Mouse (Mus musculus): ENCODE measurements around the gene Samd8. TPM values are rescaled to one million over a fixed set of nuclear protein-coding genes. Genes with fewer than 3 reads are reported as not detected.

Gene Samd8
- polyA plus RNA-seq, 1 experiment from 2014 or later: 16.9 TPM

- H3K4me1 ChIP-seq (replicated peaks): no peaks in the 10 kb centered on the region
- no peak for ATAC-seq (ENCODE audit: low read depth)
- 91% methylated on average over 3 of the region's 3 CpGs for WGBS
Measured at GRCm38 (mm10) chr14:21806631-21807160, 56.4 kb downstream of the Samd8 start.

GRCm38 (mm10) chr14:21808208-21808922 lies 58.0 kb downstream of the Samd8 start:
- H3K9ac ChIP-seq: no peak overlapping the region
- H3K9me3 ChIP-seq: no peaks in the 10 kb centered on the region
- H3K4me3 ChIP-seq: no peak overlapping the region
- 90% methylated on average over 8 of the region's 8 CpGs for WGBS
- no peak overlapping the region for H3K27ac ChIP-seq (replicated peaks)
- H3K4me2 ChIP-seq: no peak overlapping the region
- no peaks in the 10 kb centered on the region for H3K27me3 ChIP-seq
- no peaks in the 10 kb centered on the region for H3K36me3 ChIP-seq
- H3K4me1 ChIP-seq (replicated peaks): no peaks in the 10 kb centered on the region
- no peak for ATAC-seq (ENCODE audit: low read depth)

More at GRCm38 (mm10) chr14:21806631-21807160, 56.4 kb downstream of the Samd8 start:
- Histone ChIP-seq H3K27me3 (no peaks in the 10 kb centered on the region), H3K9ac (no peak overlapping the region), H3K36me3 (no peaks in the 10 kb centered on the region), H3K4me3 (no peak overlapping the region), H3K27ac (replicated peaks) (no peak overlapping the region), H3K9me3 (no peaks in the 10 kb centered on the region), H3K4me2 (no peak overlapping the region)

GRCm38 (mm10) chr14:21809418-21809817 lies 59.1 kb downstream of the Samd8 start:
- Histone ChIP-seq H3K36me3 (no peaks in the 10 kb centered on the region), H3K27me3 (no peaks in the 10 kb centered on the region), H3K9me3 (no peaks in the 10 kb centered on the region), H3K4me2 (no peak overlapping the region), H3K9ac (no peak overlapping the region), H3K4me1 (replicated peaks) (no peaks in the 10 kb centered on the region), H3K27ac (replicated peaks) (no peak overlapping the region), H3K4me3 (no peak overlapping the region)
- no peak for ATAC-seq (ENCODE audit: low read depth)
- 92% methylated on average over 2 of the region's 2 CpGs for WGBS

GRCm38 (mm10) chr14:21811301-21811700 lies 61.0 kb downstream of the Samd8 start:
- no peak overlapping the region for H3K9ac ChIP-seq
- no peak overlapping the region for H3K4me3 ChIP-seq
- no peaks in the 10 kb centered on the region for H3K9me3 ChIP-seq
- no peak overlapping the region for H3K27ac ChIP-seq (replicated peaks)
- H3K27me3 ChIP-seq: no peaks in the 10 kb centered on the region
- 88% methylated on average over 4 of the region's 4 CpGs for WGBS
- no peak overlapping the region for H3K4me2 ChIP-seq
- ATAC-seq (ENCODE audit: low read depth): no peak
- no peaks in the 10 kb centered on the region for H3K36me3 ChIP-seq
- no peaks in the 10 kb centered on the region for H3K4me1 ChIP-seq (replicated peaks)

GRCm38 (mm10) chr14:21811744-21812393 lies 61.5 kb downstream of the Samd8 start:
- ATAC-seq (ENCODE audit: low read depth): no peak
- Histone ChIP-seq H3K27ac (replicated peaks) (no peak overlapping the region), H3K9ac (no peak overlapping the region), H3K9me3 (no peaks in the 10 kb centered on the region), H3K4me1 (replicated peaks) (no peaks in the 10 kb centered on the region), H3K4me2 (no peak overlapping the region), H3K27me3 (no peaks in the 10 kb centered on the region), H3K36me3 (no peaks in the 10 kb centered on the region), H3K4me3 (no peak overlapping the region)
- WGBS: 90% methylated on average over 10 of the region's 10 CpGs

- Histone ChIP-seq H3K36me3 (no peaks in the 10 kb centered on the region), H3K27me3 (no peaks in the 10 kb centered on the region), H3K4me1 (replicated peaks) (no peaks in the 10 kb centered on the region), H3K4me3 (no peak overlapping the region), H3K9me3 (no peaks in the 10 kb centered on the region), H3K4me2 (no peak overlapping the region), H3K9ac (no peak overlapping the region), H3K27ac (replicated peaks) (no peak overlapping the region)
- WGBS: 23% methylated on average over 14 of the region's 14 CpGs
- no peak for ATAC-seq (ENCODE audit: low read depth)
Measured at GRCm38 (mm10) chr14:21812590-21813162, 62.3 kb downstream of the Samd8 start.

- Histone ChIP-seq H3K4me1 (replicated peaks) (no peaks in the 10 kb centered on the region), H3K4me2 (no peak overlapping the region), H3K9me3 (no peaks in the 10 kb centered on the region), H3K4me3 (no peak overlapping the region), H3K9ac (no peak overlapping the region), H3K27me3 (no peaks in the 10 kb centered on the region), H3K27ac (replicated peaks) (no peak overlapping the region), H3K36me3 (no peaks in the 10 kb centered on the region)
- ATAC-seq (ENCODE audit: low read depth): no peak
- WGBS: 88% methylated on average over 4 of the region's 4 CpGs
Measured at GRCm38 (mm10) chr14:21813216-21813615, 62.9 kb downstream of the Samd8 start.

GRCm38 (mm10) chr14:21813847-21814246 lies 63.5 kb downstream of the Samd8 start:
- H3K27me3 ChIP-seq: no peaks in the 10 kb centered on the region
- no peaks in the 10 kb centered on the region for H3K4me1 ChIP-seq (replicated peaks)
- H3K9me3 ChIP-seq: no peaks in the 10 kb centered on the region
- WGBS: 86% methylated on average over 3 of the region's 3 CpGs
- no peak overlapping the region for H3K9ac ChIP-seq
- H3K4me2 ChIP-seq: no peak overlapping the region
- H3K27ac ChIP-seq (replicated peaks): no peak overlapping the region
- no peaks in the 10 kb centered on the region for H3K36me3 ChIP-seq
- no peak for ATAC-seq (ENCODE audit: low read depth)
- no peak overlapping the region for H3K4me3 ChIP-seq

GRCm38 (mm10) chr14:21814606-21815005 lies 64.3 kb downstream of the Samd8 start:
- Histone ChIP-seq H3K27ac (replicated peaks) (no peak overlapping the region), H3K4me1 (replicated peaks) (no peaks in the 10 kb centered on the region), H3K36me3 (no peaks in the 10 kb centered on the region), H3K9ac (no peak overlapping the region), H3K9me3 (no peaks in the 10 kb centered on the region), H3K4me2 (no peak overlapping the region), H3K4me3 (no peak overlapping the region), H3K27me3 (no peaks in the 10 kb centered on the region)
- ATAC-seq (ENCODE audit: low read depth): no peak
- whole genome bisulfite sequencing: 94% methylated on average over 4 of the region's 4 CpGs

- ATAC-seq (ENCODE audit: low read depth): no peak
- no peaks in the 10 kb centered on the region for H3K9me3 ChIP-seq
- no peaks in the 10 kb centered on the region for H3K27me3 ChIP-seq
- 70% methylated on average over 3 of the region's 3 CpGs for WGBS
- H3K4me1 ChIP-seq (replicated peaks): no peaks in the 10 kb centered on the region
- H3K9ac ChIP-seq: no peak overlapping the region
- no peak overlapping the region for H3K27ac ChIP-seq (replicated peaks)
- no peak overlapping the region for H3K4me3 ChIP-seq
- no peak overlapping the region for H3K4me2 ChIP-seq
- no peaks in the 10 kb centered on the region for H3K36me3 ChIP-seq
Measured at GRCm38 (mm10) chr14:21816255-21816654, 65.9 kb downstream of the Samd8 start.

- H3K9ac ChIP-seq: no peak overlapping the region
- no peak overlapping the region for H3K4me2 ChIP-seq
- 50% methylated on average over 4 of the region's 4 CpGs for WGBS
- no peaks in the 10 kb centered on the region for H3K9me3 ChIP-seq
- no peak for ATAC-seq (ENCODE audit: low read depth)
- H3K4me3 ChIP-seq: no peak overlapping the region
- H3K36me3 ChIP-seq: no peaks in the 10 kb centered on the region
- H3K27ac ChIP-seq (replicated peaks): no peak overlapping the region
- H3K27me3 ChIP-seq: no peaks in the 10 kb centered on the region
- peaks cover under 1% of the 10 kb centered on the region; the same call in 1 of the 2 replicates for H3K4me1 ChIP-seq (replicated peaks)
Measured at GRCm38 (mm10) chr14:21817453-21817852, 67.1 kb downstream of the Samd8 start.

GRCm38 (mm10) chr14:21820880-21821505 lies 70.7 kb downstream of the Samd8 start:
- no peaks in the 10 kb centered on the region for H3K27me3 ChIP-seq
- no peak overlapping the region for H3K9ac ChIP-seq
- no peak overlapping the region for H3K4me2 ChIP-seq
- WGBS: 93% methylated on average over 4 of the region's 4 CpGs
- H3K36me3 ChIP-seq: no peaks in the 10 kb centered on the region
- no peak overlapping the region for H3K4me3 ChIP-seq
- no peaks in the 10 kb centered on the region for H3K9me3 ChIP-seq
- H3K4me1 ChIP-seq (replicated peaks): peaks cover 10% of the 10 kb centered on the region
- H3K27ac ChIP-seq (replicated peaks): no peak overlapping the region
- ATAC-seq (ENCODE audit: low read depth): no peak
